13 mouse cellular contexts compared by ENCODE assay signal in genomic region chr5:34191843-34192242, GRCm38 (mm10). TPM values are rescaled to one million over a fixed set of nuclear protein-coding genes. Genes with fewer than 3 reads are reported as not detected.
A peak's percentile ranks its signal among the peaks of the same experiment; 100 is the strongest.
DNase-seq lines count a peak whose midpoint lies in the region; ATAC-seq and TF ChIP-seq lines count a peak whose summit lies in the region.
"Had no signal": no experiment of that assay in that cellular context is flagged by ENCODE, and none has a peak within 500 bp of the region (broad histone marks: within the 10 kb centered on the region; RNA-seq: fewer than 3 reads in every experiment).

No protein-coding gene starts in this region.

- H3K4me1 ChIP-seq in lung, adult 2 months (ENCODE audit: control insufficient read depth, insufficient read depth, low read length): peaks cover 3% of the 10 kb centered on the region; the same call in 1 of the 2 replicates

- no peak for ATAC-seq in CD4-positive, CD25-positive, alpha-beta regulatory T cell, adult 4 months
- ATAC-seq in monocyte, adult 5-6 weeks (replicated peaks; ENCODE audit: insufficient number of reproducible peaks, low FRiP score, low TSS enrichment, poor library complexity, severe bottlenecking): no peak
- ATAC-seq: inflammation-experienced regulatory T-cells, adult 6 months had no signal

- TF ChIP-seq CTCF in lung, adult 2 months (IDR thresholded peaks at IDR 0.05; ENCODE audit: insufficient read depth, low read length): peak; percentile 41; the same call in 1 of the 2 replicates

- 74% methylated on average over 4 of the region's 4 CpGs for WGBS in lung, adult 2 months

- no peak overlapping the region for H3K4me3 ChIP-seq in lung, adult 2 months (replicated peaks; ENCODE audit: extremely low read depth, low read depth, low read length)
- H3K4me3 ChIP-seq: liver, embryonic 13.5 days; myocyte had no signal

- DNase-seq in CD4-positive, CD25-positive, alpha-beta regulatory T cell, adult 2 months (ENCODE audit: low read depth, low spot score): peak; percentile 54
- DNase-seq in kidney, postnatal 14 days: peak; percentile 42
- DNase-seq in kidney, adult 18-20 months: no peak
- DNase-seq in CD4-positive helper T cell, adult 2 months (ENCODE audit: low read depth, low spot score): peak; percentile 33
- DNase-seq in lung, adult 2 months: no peak
- DNase-seq in left cerebral cortex, adult 11 months (ENCODE audit: low spot score): no peak
- DNase-seq: adrenal gland, adult 2 months; liver, embryonic 13.5 days; right cerebral cortex, postnatal 4 days had no signal

- no peak for TF ChIP-seq POLR2A in lung, adult 2 months (IDR thresholded peaks at IDR 0.05; ENCODE audit: borderline replicate concordance, extremely low read depth, low read depth, low read length)

RNA-seq across cellular contexts. Expression of gene Mxd4, which starts 4.3 kb away (rescaled TPM):
- polyA plus RNA-seq in CD4-positive, CD25-positive, alpha-beta regulatory T cell, adult 4 months (2017; shearing (Covaris generic)): 100 to 1,000 TPM; 128 to 166 TPM
- polyA plus RNA-seq in lung, adult 2 months (2012; rRNA removed): 318 and 340 TPM in 2 replicates
- total RNA-seq in monocyte, adult 5-6 weeks (2017): 43.8 to 81.5 TPM (median 57.1 TPM) in 3 replicates

RNA-seq across cellular contexts. Expression of gene Haus3, which starts 22.5 kb away (rescaled TPM):
- 10 to 100 TPM; 80.1 to 90.0 TPM for polyA plus RNA-seq in CD4-positive, CD25-positive, alpha-beta regulatory T cell, adult 4 months (2017; shearing (Covaris generic))
- polyA plus RNA-seq in lung, adult 2 months (2012; rRNA removed): 0.46 and 0.49 TPM in 2 replicates
- 107 to 199 TPM (median 133 TPM) in 3 replicates for total RNA-seq in monocyte, adult 5-6 weeks (2017)

RNA-seq across cellular contexts. Expression of gene Poln, which starts 22.6 kb away (rescaled TPM):
- 1 to 10 TPM in 1 of 2 experiments, under 1 TPM in 1; 0.77 to 3.5 TPM for polyA plus RNA-seq in CD4-positive, CD25-positive, alpha-beta regulatory T cell, adult 4 months (2017; shearing (Covaris generic))
- polyA plus RNA-seq in lung, adult 2 months (2012; rRNA removed): 0.77 and 1.4 TPM in 2 replicates
- total RNA-seq in monocyte, adult 5-6 weeks (2017): 2.1 TPM in 1 of 3 replicates, not detected in the others

Comparison
In these comparisons a context has a peak if more than half of its experiments do, and no peak if none do; other contexts are left out.
1. DNase-seq: peak in CD4-positive, CD25-positive, alpha-beta regulatory T cell, adult 2 months (single experiment), kidney, postnatal 14 days (single experiment) and CD4-positive helper T cell, adult 2 months (single experiment); none in kidney, adult 18-20 months (single experiment), lung, adult 2 months (single experiment) and left cerebral cortex, adult 11 months (single experiment).
2. RNA of gene Haus3, which starts 22.5 kb away (polyA plus RNA-seq): 80.1 to 90.0 TPM in CD4-positive, CD25-positive, alpha-beta regulatory T cell, adult 4 months; 0.46 to 0.49 TPM in lung, adult 2 months; every median in the first group is over 10 times any median in the second.